Mouse (Mus musculus) hindbrain, embryonic 16.5 days (tissue): ENCODE measurements around the gene Cacna1b. TPM values are rescaled to one million over a fixed set of nuclear protein-coding genes. Genes with fewer than 3 reads are reported as not detected.

ENCODE experiments used
- ATAC-seq: fragments of 200-750 bp; cut with Nextera tagmentation; 2 replicates; pipeline ENCODE4 v1.8.0; 2017; ENCODE audit warnings: moderate TSS enrichment, moderate library complexity
- H3K27ac ChIP-seq: fragments of 300-500 bp; sonication (generic); 2 replicates; pipeline ENCODE4 v1.5.1; 2014; ENCODE audit warnings: low read depth, mild to moderate bottlenecking, control low read depth, low read length, moderate library complexity
- H3K27me3 ChIP-seq: fragments of 300-500 bp; sonication (generic); replicated peaks from 2 replicates; pipeline ENCODE4 v1.6.1; 2014; ENCODE audit warnings: low read length; ENCODE audit not compliant: control insufficient read depth, insufficient read depth
- H3K36me3 ChIP-seq: fragments of 300-500 bp; sonication (generic); 2 replicates; pipeline ENCODE4 v1.6.1; 2014; ENCODE audit warnings: mild to moderate bottlenecking, low read length, moderate library complexity, mixed read lengths; ENCODE audit not compliant: control insufficient read depth, insufficient read depth
- H3K4me1 ChIP-seq: fragments of 300-500 bp; sonication (generic); 2 replicates; pipeline ENCODE4 v1.6.1; 2014; ENCODE audit warnings: low read depth, low read length; ENCODE audit not compliant: control insufficient read depth, insufficient read depth
- H3K4me2 ChIP-seq: fragments of 300-500 bp; sonication (generic); 2 replicates; pipeline ENCODE4 v1.6.1; 2014; ENCODE audit warnings: mild to moderate bottlenecking, low read length, control low read depth, moderate library complexity
- H3K4me3 ChIP-seq: fragments of 300-500 bp; sonication (generic); 2 replicates; pipeline ENCODE4 v1.5.1; 2014; ENCODE audit warnings: mild to moderate bottlenecking, low read length, control low read depth, moderate library complexity
- H3K9ac ChIP-seq: fragments of 300-500 bp; sonication (generic); 2 replicates; pipeline ENCODE4 v1.6.1; 2014; ENCODE audit warnings: low read depth, mild to moderate bottlenecking, control low read depth, low read length, moderate library complexity
- H3K9me3 ChIP-seq: fragments of 300-500 bp; sonication (generic); 2 replicates; pipeline ENCODE4 v1.6.1; 2014; ENCODE audit warnings: mild to moderate bottlenecking, low read length, moderate library complexity; ENCODE audit not compliant: control insufficient read depth
- WGBS: fragments of 180-500 bp; shearing (Covaris S2); extraction: QIAGEN DNeasy Blood & Tissue Kit; methylation state at CpG from one replicate; pipeline ENCODE4 v1.1.7; 2014; 5-methylcytosine and 5-hydroxymethylcytosine counted together
- polyA plus RNA-seq: library from polyadenylated mRNA; unstranded; fragments of >200 nt; fragmentation: Nextera tagmentation; extraction: Ambion mirVana; gene quantifications from 2 replicates; pipeline ENCODE4 v1.2.1, GENCODE M21; 2015

Gene Cacna1b
- polyA plus RNA-seq, 1 experiment from 2014 or later, result 16.6 TPM

DNA sequence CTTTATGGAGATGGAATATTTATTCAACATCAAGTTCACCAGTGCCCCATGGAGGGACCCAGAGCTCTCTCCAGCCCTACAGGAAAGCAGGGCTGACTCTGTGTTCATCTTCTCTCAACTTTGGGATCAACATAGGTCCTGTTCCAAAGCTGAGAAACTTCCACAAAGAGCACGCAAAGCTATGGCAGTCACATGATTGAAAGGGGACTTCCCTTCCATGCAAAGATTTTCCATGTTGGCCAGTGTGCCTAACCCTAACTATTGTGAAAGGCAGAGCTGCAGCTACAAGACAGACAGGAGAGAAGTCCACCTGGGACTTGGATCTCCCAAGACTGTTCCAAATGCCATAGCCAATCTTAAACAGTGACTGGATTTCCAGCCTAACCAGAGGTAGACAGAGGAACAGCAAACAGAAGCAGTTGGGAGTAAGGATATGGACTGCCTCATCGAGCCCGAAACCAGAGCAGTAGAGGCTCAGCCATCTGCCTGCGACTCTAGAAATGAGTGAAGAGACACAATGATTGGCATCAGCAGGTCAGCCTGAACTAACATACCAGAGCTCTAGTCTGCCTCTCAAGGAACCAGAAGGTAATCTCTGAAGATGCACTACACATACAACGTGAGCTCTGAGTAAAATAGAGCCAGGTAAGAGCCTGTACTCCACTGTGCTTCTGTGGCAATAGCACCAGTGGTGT is 116.4 kb downstream of the Cacna1b start:
- Histone ChIP-seq H3K9ac (no peak overlapping the region), H3K36me3 (peaks cover 28% of the 10 kb centered on the region), H3K4me1 (no peaks in the 10 kb centered on the region), H3K27ac (no peak overlapping the region), H3K4me3 (no peak overlapping the region), H3K9me3 (no peaks in the 10 kb centered on the region), H3K27me3 (no peaks in the 10 kb centered on the region), H3K4me2 (no peak overlapping the region)
- WGBS, result 95% methylated on average over 5 of the region's 5 CpGs
- ATAC-seq, result no peak

- Histone ChIP-seq H3K4me1 (peaks cover 4% of the 10 kb centered on the region; the same call in 1 of the 2 replicates), H3K27me3 (no peaks in the 10 kb centered on the region), H3K4me3 (no peak overlapping the region), H3K9me3 (no peaks in the 10 kb centered on the region), H3K4me2 (no peak overlapping the region), H3K36me3 (peaks cover 6% of the 10 kb centered on the region), H3K9ac (no peak overlapping the region), H3K27ac (no peak overlapping the region)
- no peak for ATAC-seq
- 78% methylated on average over 7 of the region's 7 CpGs for WGBS
These were observed 120.1 kb downstream of the Cacna1b start for GRCm38 (mm10) chr2:24642834-24643233.

- ATAC-seq, result peak; percentile 25; the same call in 1 of the 2 replicates
- H3K27ac ChIP-seq, result peak overlapping the region; percentile 49; the same call in 1 of the 2 replicates
- 50% methylated on average over 14 of the region's 14 CpGs for WGBS
- no peak overlapping the region for H3K4me2 ChIP-seq
- H3K9me3 ChIP-seq, result no peaks in the 10 kb centered on the region
- H3K4me3 ChIP-seq, result no peak overlapping the region
- peaks cover 4% of the 10 kb centered on the region; the same call in 1 of the 2 replicates for H3K4me1 ChIP-seq
- H3K27me3 ChIP-seq, result no peaks in the 10 kb centered on the region
- H3K36me3 ChIP-seq, result peaks cover 17% of the 10 kb centered on the region
- H3K9ac ChIP-seq, result no peak overlapping the region
These were observed 124.6 kb downstream of the Cacna1b start for GRCm38 (mm10) chr2:24638102-24638954.

DNA sequence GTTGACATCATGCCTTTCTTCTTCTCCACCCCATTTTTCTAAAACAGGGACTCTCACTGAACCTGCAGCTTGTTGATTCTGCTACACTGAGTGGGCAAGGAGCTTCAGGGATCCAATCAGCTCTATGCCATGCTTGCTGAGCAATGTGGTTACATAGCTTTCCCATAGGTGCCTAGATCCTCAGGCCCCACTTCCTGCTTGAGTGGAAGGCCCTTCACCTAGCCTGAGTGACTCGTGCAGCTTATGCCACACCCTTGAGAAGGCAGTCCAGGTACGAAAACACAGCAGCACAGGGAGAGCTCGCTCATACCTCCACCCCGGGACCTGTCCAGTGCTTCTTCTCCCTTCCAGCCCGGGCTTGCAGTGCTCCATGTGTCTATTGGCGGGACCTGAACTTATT is 129.3 kb downstream of the Cacna1b start:
- 92% methylated on average over 6 of the region's 6 CpGs for WGBS
- ATAC-seq, result 0 out of 2 replicates have a peak, but pooled peaks have one; percentile 16
- Histone ChIP-seq H3K27ac (no peak overlapping the region), H3K9ac (no peak overlapping the region), H3K4me1 (peaks cover 4% of the 10 kb centered on the region; the same call in 1 of the 2 replicates), H3K27me3 (no peaks in the 10 kb centered on the region), H3K4me3 (no peak overlapping the region), H3K36me3 (peaks cover 21% of the 10 kb centered on the region), H3K9me3 (no peaks in the 10 kb centered on the region), H3K4me2 (no peak overlapping the region)

GRCm38 (mm10) chr2:24617141-24617540 is 145.8 kb downstream of the Cacna1b start:
- Histone ChIP-seq H3K4me2 (no peak overlapping the region), H3K27me3 (no peaks in the 10 kb centered on the region), H3K4me1 (no peaks in the 10 kb centered on the region), H3K27ac (no peak overlapping the region), H3K4me3 (no peak overlapping the region), H3K9ac (no peak overlapping the region), H3K9me3 (no peaks in the 10 kb centered on the region), H3K36me3 (peaks cover 27% of the 10 kb centered on the region)
- no peak for ATAC-seq
- WGBS, result 81% methylated on average over 4 of the region's 4 CpGs

DNA sequence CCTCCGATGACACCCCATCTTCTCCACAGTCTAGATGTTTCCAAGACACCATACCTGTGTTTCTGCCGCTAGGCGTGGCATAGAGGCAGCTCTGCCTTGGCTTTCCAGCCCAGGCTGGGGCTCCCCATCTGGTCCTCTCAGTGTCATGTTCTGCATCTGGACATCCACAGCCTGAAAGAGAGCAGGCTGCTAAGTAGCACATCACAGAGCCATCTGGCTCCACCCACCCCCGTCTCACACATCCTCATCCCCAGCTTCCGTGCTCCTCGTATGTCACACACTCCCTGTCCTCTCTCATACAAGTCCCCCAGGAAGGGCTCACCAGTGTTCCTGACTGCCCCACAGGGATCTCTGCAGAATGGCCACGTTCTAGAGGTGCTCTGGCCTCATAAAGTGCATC is 153.2 kb downstream of the Cacna1b start:
- 0 out of 2 replicates have a peak, but pooled peaks have one; percentile 12 for ATAC-seq
- no peaks in the 10 kb centered on the region for H3K4me1 ChIP-seq
- H3K4me2 ChIP-seq, result no peak overlapping the region
- H3K27ac ChIP-seq, result no peak overlapping the region
- H3K9me3 ChIP-seq, result no peaks in the 10 kb centered on the region
- no peak overlapping the region for H3K4me3 ChIP-seq
- peaks cover 27% of the 10 kb centered on the region for H3K36me3 ChIP-seq
- WGBS, result 86% methylated on average over 7 of the region's 7 CpGs
- no peak overlapping the region for H3K9ac ChIP-seq
- H3K27me3 ChIP-seq, result no peaks in the 10 kb centered on the region

- 49% methylated on average over 7 of the region's 7 CpGs for WGBS
- H3K4me3 ChIP-seq, result no peak overlapping the region
These were observed 154.2 kb downstream of the Cacna1b start for GRCm38 (mm10) chr2:24608765-24609138.

GRCm38 (mm10) chr2:24607905-24608764 is 154.8 kb downstream of the Cacna1b start:
- 29% methylated on average over 13 of the region's 13 CpGs for WGBS
- Histone ChIP-seq H3K4me2 (no peak overlapping the region), H3K9ac (no peak overlapping the region), H3K9me3 (no peaks in the 10 kb centered on the region), H3K4me1 (no peaks in the 10 kb centered on the region), H3K4me3 (no peak overlapping the region), H3K36me3 (peaks cover 23% of the 10 kb centered on the region), H3K27ac (no peak overlapping the region), H3K27me3 (no peaks in the 10 kb centered on the region)
- ATAC-seq, result peak; percentile 59

More at GRCm38 (mm10) chr2:24608765-24609138, 154.2 kb downstream of the Cacna1b start:
- Histone ChIP-seq H3K36me3 (peaks cover 23% of the 10 kb centered on the region), H3K9me3 (no peaks in the 10 kb centered on the region), H3K27ac (no peak overlapping the region), H3K4me1 (no peaks in the 10 kb centered on the region), H3K9ac (no peak overlapping the region), H3K4me2 (no peak overlapping the region), H3K27me3 (no peaks in the 10 kb centered on the region)
- no peak for ATAC-seq
